ENCODE assay signal across 12 mouse cellular contexts in genomic region chr15:96373161-96373560, GRCm38 (mm10).
DNase-seq lines count a peak whose midpoint lies in the region; ATAC-seq and TF ChIP-seq lines count a peak whose summit lies in the region.
"Had no signal": no experiment of that assay in that cellular context is flagged by ENCODE, and none has a peak within 500 bp of the region (broad histone marks: within the 10 kb centered on the region; RNA-seq: fewer than 3 reads in every experiment).

No protein-coding gene starts in this region.

- no peak overlapping the region for H3K4me3 ChIP-seq in kidney, adult 2 months (ENCODE audit: insufficient read depth, low read depth, low read length)
- no peak overlapping the region for H3K4me3 ChIP-seq in kidney, embryonic 16.5 days (ENCODE audit: low read length)
- H3K4me3 ChIP-seq in CH12.LX (replicated peaks in 1 of 3; ENCODE audit: low read depth in 2 of 3, low read length in 2 of 3, poor library complexity in 1 of 3), result no peak overlapping the region
- H3K4me3 ChIP-seq: embryonic facial prominence, embryonic 15.5 days; limb, embryonic 15.5 days had no signal

- in situ Hi-C loops in CH12.LX (cut with MboI; ENCODE audit: low pct_ligation_motif_present, low pct_unique_long_range_greater_than_20kb, low sequenced_read_pairs), result no loop called here

- dilution Hi-C loops in CH12.LX (cut with MboI; ENCODE audit: extremely low pct_ligation_motif_present, extremely low pct_unique_long_range_greater_than_20kb, low sequenced_read_pairs), result no loop called here

- H3K9ac ChIP-seq in kidney, embryonic 16.5 days (replicated peaks; ENCODE audit: low read length), result no peak overlapping the region
- H3K9ac ChIP-seq in CH12.LX (ENCODE audit: insufficient read depth, low read depth), result no peak overlapping the region
- H3K9ac ChIP-seq: embryonic facial prominence, embryonic 15.5 days; limb, embryonic 15.5 days had no signal

- peaks cover 7% of the 10 kb centered on the region; the same call in 1 of the 2 replicates for H3K36me3 ChIP-seq in kidney, adult 2 months (ENCODE audit: control insufficient read depth, insufficient read depth, low read length)
- H3K36me3 ChIP-seq in kidney, embryonic 16.5 days (ENCODE audit: insufficient read depth, low read length), result peaks cover 46% of the 10 kb centered on the region
- H3K36me3 ChIP-seq in CH12.LX (replicated peaks in 1 of 2; ENCODE audit: control insufficient read depth in 1 of 2, insufficient read depth in 1 of 2, low read length in 1 of 2), result peaks cover 46 to 81% of the 10 kb centered on the region in 2 experiments

- no peaks in the 10 kb centered on the region; the same call in 1 of the 2 replicates for H3K79me2 ChIP-seq in CH12.LX (replicated peaks; ENCODE audit: control insufficient read depth, extremely low read depth, insufficient read depth, poor library complexity, severe bottlenecking)

- WGBS in kidney, adult 2 months, result 79% methylated on average over 5 of the region's 5 CpGs
- 89% methylated on average over 5 of the region's 5 CpGs for WGBS in kidney, embryonic 16.5 days

- TF ChIP-seq CTCF in kidney, adult 2 months (conservative IDR thresholded peaks at IDR 0.05; ENCODE audit: insufficient read depth, insufficient read length, low read depth, low read length), result peak; percentile 44; the same call in 1 of the 2 replicates
- TF ChIP-seq CTCF in CH12.LX (conservative IDR thresholded peaks at IDR 0.05 in 1 of 2, IDR thresholded peaks at IDR 0.05 in 1 of 2; ENCODE audit: low read depth in 2 of 2, low read length in 2 of 2), result peak in 1 of 2 experiments; percentile 43; a peak in 1 of 4 replicates

- H3K27me3 ChIP-seq in kidney, adult 2 months (replicated peaks; ENCODE audit: control insufficient read depth, insufficient read depth, low read length), result no peaks in the 10 kb centered on the region
- H3K27me3 ChIP-seq in kidney, embryonic 16.5 days (ENCODE audit: insufficient read depth, low read length), result no peaks in the 10 kb centered on the region
- H3K27me3 ChIP-seq in CH12.LX (replicated peaks), result no peaks in the 10 kb centered on the region
- H3K27me3 ChIP-seq: embryonic facial prominence, embryonic 15.5 days; limb, embryonic 15.5 days had no signal

- peak; percentile 25 for DNase-seq in kidney, adult 2 months
- DNase-seq in 3T3-L1 (ENCODE audit: low read depth, low spot score) (peak; percentile 14), CH12.LX (ENCODE audit: extremely low read depth) (peak; percentile 15)
- DNase-seq in kidney, postnatal 4 days, result peak; percentile 17 to 25
- DNase-seq: gastrocnemius, postnatal 25 days had no signal

- no peaks in the 10 kb centered on the region for H3K4me1 ChIP-seq in kidney, adult 2 months (ENCODE audit: control insufficient read depth, insufficient read depth, low read length)
- no peaks in the 10 kb centered on the region for H3K4me1 ChIP-seq in kidney, embryonic 16.5 days (ENCODE audit: insufficient read depth, low read length)
- H3K4me1 ChIP-seq in CH12.LX (ENCODE audit: control insufficient read depth in 1 of 2, insufficient read depth in 2 of 2), result peaks cover 11% of the 10 kb centered on the region in 2 experiments
- H3K4me1 ChIP-seq: embryonic facial prominence, embryonic 15.5 days had no signal

- TF ChIP-seq POLR2A in kidney, adult 2 months (IDR thresholded peaks at IDR 0.05; ENCODE audit: low read depth, low read length), result no peak
- TF ChIP-seq POLR2A in CH12.LX (IDR thresholded peaks at IDR 0.05; ENCODE audit: low read depth, low read length), result no peak

- no peak for ATAC-seq in kidney, embryonic 16.5 days (ENCODE audit: low FRiP score, low TSS enrichment)
- no peak for ATAC-seq in activated CD4-positive, CD25-positive, alpha-beta regulatory T cell, adult 4 months
- no peak for ATAC-seq in megakaryocyte, adult 5-6 weeks (ENCODE audit: poor library complexity, severe bottlenecking)
- ATAC-seq: forebrain, embryonic 16.5 days had no signal

- H3K27ac ChIP-seq in kidney, adult 2 months (ENCODE audit: insufficient read depth, low read depth, low read length), result no peak overlapping the region
- no peak overlapping the region for H3K27ac ChIP-seq in kidney, embryonic 16.5 days (ENCODE audit: low read length)
- no peak overlapping the region for H3K27ac ChIP-seq in CH12.LX (ENCODE audit: insufficient read depth, low read depth)
- H3K27ac ChIP-seq: embryonic facial prominence, embryonic 15.5 days; limb, embryonic 15.5 days had no signal

- no peak for TF ChIP-seq EP300 in CH12.LX (IDR thresholded peaks at IDR 0.05; ENCODE audit: low read length)

- TF ChIP-seq RAD21 in CH12.LX (IDR thresholded peaks at IDR 0.05; ENCODE audit: low read depth, low read length), result no peak; the same call in 1 of the 2 replicates

- H3K9me3 ChIP-seq in kidney, embryonic 16.5 days (ENCODE audit: low read length), result no peaks in the 10 kb centered on the region
- H3K9me3 ChIP-seq in CH12.LX (replicated peaks; ENCODE audit: low read length), result no peaks in the 10 kb centered on the region
- H3K9me3 ChIP-seq: embryonic facial prominence, embryonic 15.5 days; limb, embryonic 15.5 days had no signal

- no peak overlapping the region for H3K4me2 ChIP-seq in kidney, embryonic 16.5 days (replicated peaks; ENCODE audit: low read depth, low read length)
- H3K4me2 ChIP-seq in CH12.LX (ENCODE audit: insufficient read depth, low read depth, poor library complexity, severe bottlenecking), result no peak overlapping the region
- H3K4me2 ChIP-seq: embryonic facial prominence, embryonic 15.5 days; limb, embryonic 15.5 days; midbrain, embryonic 11.5 days had no signal

TF ChIP-seq in CH12.LX, 34 proteins besides CTCF, POLR2A, EP300 and RAD21:
- TF ChIP-seq SMC3 (IDR thresholded peaks at IDR 0.05; ENCODE audit: low read depth, low read length), result peak; percentile 6; the same call in 1 of the 2 replicates
- TF ChIP-seq ZC3H11A (IDR thresholded peaks at IDR 0.05; ENCODE audit: low read depth, low read length), result no peak
- no peak for TF ChIP-seq ZKSCAN1 (IDR thresholded peaks at IDR 0.05; ENCODE audit: borderline replicate concordance, low read depth, low read length)
- no peak for TF ChIP-seq TBP (conservative IDR thresholded peaks at IDR 0.05; ENCODE audit: low read depth, low read length)
TF ChIP-seq in CH12.LX: peak in this region for 1.
